Mouse (Mus musculus): ENCODE results near the gene 2300009A05Rik.

DNA sequence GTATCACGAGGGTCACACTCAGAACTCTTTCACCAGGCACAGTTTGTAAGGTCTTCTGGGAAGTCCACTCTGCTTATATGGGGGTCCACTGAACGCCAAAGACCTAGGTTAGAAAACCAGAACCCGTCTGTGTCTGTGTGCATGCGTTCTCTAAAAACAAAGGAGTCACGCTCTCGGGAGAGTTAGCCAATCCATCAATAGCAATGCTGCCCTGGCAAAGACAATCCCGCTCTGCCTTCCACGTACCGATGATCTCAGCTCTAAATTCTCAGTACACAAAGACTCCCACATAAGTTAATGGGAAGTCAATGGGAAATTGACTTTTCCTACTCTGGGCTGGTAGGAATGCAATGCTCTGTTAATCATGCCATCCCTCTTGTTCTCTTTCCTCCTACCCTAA, 42.8 kb downstream of the 2300009A05Rik start:
- TF ChIP-seq CTCF (IDR thresholded peaks at IDR 0.05; ENCODE audit: low read depth) = no peak
- TF ChIP-seq EP300 (IDR thresholded peaks at IDR 0.05; ENCODE audit: low read depth) = no peak
